17 mouse cellular contexts compared by ENCODE assay signal in genomic region chr16:81536230-81536629, GRCm38 (mm10).
"Had no signal": no experiment of that assay in that cellular context is flagged by ENCODE, and none has a peak within 500 bp of the region (broad histone marks: within the 10 kb centered on the region; RNA-seq: fewer than 3 reads in every experiment).

No protein-coding gene starts in this region.

- H3K4me1 ChIP-seq: lung, embryonic 15.5 days; megakaryocyte, embryonic 14.5 days; midbrain, embryonic 13.5 days; midbrain, embryonic 15.5 days; neural tube, embryonic 12.5 days; stomach, embryonic 15.5 days had no signal

- H3K4me2 ChIP-seq: lung, embryonic 15.5 days; midbrain, embryonic 11.5 days; midbrain, embryonic 13.5 days; midbrain, embryonic 15.5 days; neural tube, embryonic 12.5 days; stomach, embryonic 15.5 days had no signal

- ATAC-seq: lung, postnatal 0 days; midbrain, embryonic 13.5 days; midbrain, embryonic 15.5 days had no signal

- H3K4me3 ChIP-seq: lung, embryonic 15.5 days; megakaryocyte, embryonic 14.5 days; midbrain, embryonic 13.5 days; midbrain, embryonic 15.5 days; neural tube, embryonic 12.5 days; stomach, embryonic 15.5 days had no signal

- H3K9ac ChIP-seq: lung, embryonic 15.5 days; midbrain, embryonic 13.5 days; midbrain, embryonic 15.5 days; neural tube, embryonic 12.5 days; stomach, embryonic 15.5 days had no signal

- H3K27me3 ChIP-seq: lung, embryonic 15.5 days; megakaryocyte, embryonic 14.5 days; midbrain, embryonic 13.5 days; midbrain, embryonic 15.5 days; neural tube, embryonic 12.5 days; stomach, embryonic 15.5 days had no signal

- DNase-seq: lung, adult 2 months; lung, postnatal 14 days; lung, postnatal 36 days; right cerebral cortex, postnatal 14 days; thymus, adult 2 months; thymus, postnatal 25 days; thymus, postnatal 4 days had no signal

- H3K9me3 ChIP-seq: lung, embryonic 15.5 days; megakaryocyte, embryonic 14.5 days; midbrain, embryonic 13.5 days; midbrain, embryonic 15.5 days; neural tube, embryonic 12.5 days; stomach, embryonic 15.5 days had no signal

- H3K27ac ChIP-seq: lung, embryonic 15.5 days; macrophage; midbrain, embryonic 13.5 days; midbrain, embryonic 15.5 days; neural tube, embryonic 12.5 days; stomach, embryonic 15.5 days; stomach, postnatal 0 days had no signal

- H3K36me3 ChIP-seq: lung, embryonic 15.5 days; midbrain, embryonic 13.5 days; midbrain, embryonic 15.5 days; neural tube, embryonic 12.5 days; stomach, embryonic 15.5 days had no signal
